Mouse (Mus musculus) gastrocnemius, postnatal 14 days (tissue): ENCODE results near the gene Il4. TPM values are rescaled to one million over a fixed set of nuclear protein-coding genes. Genes with fewer than 3 reads are reported as not detected.
"Not testable (repeated sequence)": the region's sequence is repeated elsewhere in the genome, so short reads cannot be mapped to it uniquely, and the experiment has no call there.

ENCODE experiments used
- DNase-seq: peaks from one replicate; pipeline ENCODE4 v3.0.0; 2021; ENCODE audit warnings: mixed read lengths
- intact Hi-C: fragments of 180-260 bp; cut with DNase I; formaldehyde crosslinking; loops from one replicate; pipeline ENCODE4 v1.15.1; 2025; ENCODE audit warnings: low total_unique reads
- total RNA-seq, 2 experiments: library from RNA; stranded (reverse); gene quantifications; 2 replicates each; pipeline ENCODE4 v1.2.3; 2021

The Il4 gene
- total RNA-seq, 2 experiments from 2014 or later = not detected

- DNase-seq = no peak
- intact Hi-C loops = loop anchor here (5.0 kb wide), 1 partner anchor 47 kb away; the partner anchor contains the start of gene Il13
Observed at GRCm38 (mm10) chr11:53584849-53585248, 33.6 kb downstream of the Il4 start.

- no peak for DNase-seq
- intact Hi-C loops = no loop called here
Observed at GRCm38 (mm10) chr11:53583151-53583550, 35.3 kb downstream of the Il4 start.

GRCm38 (mm10) chr11:53580562-53580961, 37.9 kb downstream of the Il4 start:
- no peak for DNase-seq
- intact Hi-C loops = no loop called here

- intact Hi-C loops = no loop called here
- DNase-seq = peak; percentile 92
Observed at GRCm38 (mm10) chr11:53567224-53568014, 51.0 kb downstream of the Il4 start, which contains the start of gene Kif3a. Gene Kif3a (plus strand): TSS chr11:53567379.

- intact Hi-C loops = no loop called here
- no peak for DNase-seq
Observed at GRCm38 (mm10) chr11:53566646-53567045, 51.8 kb downstream of the Il4 start.

GRCm38 (mm10) chr11:53561986-53562385, 56.5 kb downstream of the Il4 start:
- no peak for DNase-seq
- intact Hi-C loops = no loop called here

GRCm38 (mm10) chr11:53559980-53560379, 58.5 kb downstream of the Il4 start:
- intact Hi-C loops, DNase-seq: not testable (repeated sequence)

GRCm38 (mm10) chr11:53557992-53558391, 60.5 kb downstream of the Il4 start:
- DNase-seq, intact Hi-C loops: not testable (repeated sequence)

GRCm38 (mm10) chr11:53556529-53556928, 61.9 kb downstream of the Il4 start:
- DNase-seq = not testable (repeated sequence)

More at GRCm38 (mm10) chr11:53556529-53556928, 61.9 kb downstream of the Il4 start:
- intact Hi-C loops = not testable (repeated sequence)

Other genes with a start within 250 kb of the Il4 start
- gene Leap2, start 195.5 kb downstream of the Il4 start, total RNA-seq = not detected
- 1,000 to 10,000 TPM; 1,068 to 1,224 TPM for gene Uqcrq, start 187.8 kb downstream of the Il4 start, total RNA-seq
- gene Gdf9, start 187.6 kb downstream of the Il4 start, total RNA-seq = under 1 TPM; 0.33 to 0.68 TPM
- gene Gm10447, start 161.6 kb downstream of the Il4 start, total RNA-seq = not detected
- under 1 TPM; 0.31 to 0.38 TPM for gene Shroom1, start 161.5 kb downstream of the Il4 start, total RNA-seq
- gene Gm9837, start 148.2 kb downstream of the Il4 start, total RNA-seq = not detected
- not detected for gene Gm9945, start 138.5 kb downstream of the Il4 start, total RNA-seq
- under 1 TPM; 0.11 to 0.12 TPM for gene Sowaha, start 138.4 kb downstream of the Il4 start, total RNA-seq
- 10 to 100 TPM; 25.6 to 31.3 TPM for gene Sept8, start 99.4 kb downstream of the Il4 start, total RNA-seq
- gene Kif3a, start 51.3 kb downstream of the Il4 start, total RNA-seq = 1 to 10 TPM; 6.8 to 7.4 TPM
- not detected for gene Il13, start 16.0 kb upstream of the Il4 start, total RNA-seq
- gene Rad50, start 88.7 kb upstream of the Il4 start, total RNA-seq = 1 to 10 TPM; 5.2 to 6.7 TPM
- gene Il5, start 102.1 kb upstream of the Il4 start, total RNA-seq = not detected
- 1 to 10 TPM; 8.7 to 9.1 TPM for gene Irf1, start 151.3 kb upstream of the Il4 start, total RNA-seq
- under 1 TPM; 0.23 to 0.33 TPM for gene Gm17334, start 154.5 kb upstream of the Il4 start, total RNA-seq
- 1 to 10 TPM; 2.1 to 3.7 TPM for gene Gm12216, start 240.6 kb upstream of the Il4 start, total RNA-seq